Mouse (Mus musculus) lung, adult 18-20 months (tissue): Measurements from ENCODE around the gene Tmco2.
"Not testable (repeated sequence)": the region's sequence is repeated elsewhere in the genome, so short reads cannot be mapped to it uniquely, and the experiment has no call there.

Experiments used
- DNase-seq, 2 experiments: peaks; one replicate each; pipeline ENCODE4 v3.0.0; 2022; ENCODE audit warnings: mixed read lengths in 2 of 2

Gene Tmco2

GRCm38 (mm10) chr4:121109126-121109525, at the start of gene Tmco2:
Tmco2 (minus strand) TSS chr4:121109226.
- no peak for DNase-seq

DNA sequence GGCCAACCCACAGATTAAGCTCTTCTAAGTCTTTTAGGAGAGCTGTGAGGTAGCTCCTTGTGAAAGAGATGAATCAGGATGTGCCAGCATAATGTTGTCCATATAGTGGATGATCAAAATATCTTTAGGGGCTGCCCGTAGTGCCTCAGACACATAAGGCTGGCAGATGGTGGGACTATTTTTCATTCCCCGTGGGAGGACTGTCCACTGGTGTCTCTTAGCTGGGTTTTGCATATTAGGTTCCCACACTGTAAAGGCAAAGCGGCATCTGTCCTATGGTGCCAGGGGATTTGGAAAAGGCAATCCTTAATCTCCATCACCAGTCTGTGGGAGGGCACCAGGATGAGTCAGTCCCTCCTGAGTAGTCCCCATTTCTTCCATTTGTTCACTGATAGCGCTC, 5.7 kb downstream of the Tmco2 start:
- DNase-seq, result no peak

DNA sequence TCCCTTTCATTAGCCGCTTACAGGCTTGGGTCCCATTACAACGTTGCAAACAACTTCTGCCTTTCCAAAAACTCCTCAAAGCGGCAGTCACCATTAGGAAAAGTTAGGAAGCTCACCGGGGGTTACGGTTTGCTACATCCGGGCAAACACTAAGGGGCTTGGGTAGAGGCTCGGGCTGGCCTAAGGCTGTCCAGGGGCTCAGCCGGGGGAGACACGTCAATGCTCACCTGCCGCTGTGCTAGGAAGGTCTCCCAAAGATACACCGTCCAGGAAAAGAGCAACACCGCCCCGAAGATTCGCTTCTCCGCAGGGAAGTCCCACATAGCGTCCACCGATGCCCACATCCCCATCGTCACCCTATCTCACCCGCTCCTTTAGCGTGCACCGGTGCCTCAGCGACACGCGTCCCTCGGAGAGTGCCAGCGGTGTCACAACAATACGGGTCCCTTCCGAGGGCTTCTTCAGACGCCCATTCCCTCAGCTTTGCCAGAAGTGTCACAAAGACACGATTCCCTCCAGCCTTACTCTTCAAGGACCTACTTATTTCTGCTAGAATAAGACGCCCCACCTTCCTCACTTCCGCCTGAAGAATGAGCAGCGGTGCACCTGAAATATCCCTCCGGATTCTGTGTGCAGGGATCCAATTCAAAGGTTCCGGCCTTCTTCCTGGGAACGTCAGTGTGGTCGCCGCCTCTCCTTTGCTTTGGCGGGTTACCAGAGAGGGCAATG, 11.2 kb downstream of the Tmco2 start, which contains the start of gene Zmpste24:
Gene Zmpste24 (minus strand): TSS at position 592 of the 729 bp plus-strand sequence.
- peak; percentile 80 to 82 for DNase-seq

DNA sequence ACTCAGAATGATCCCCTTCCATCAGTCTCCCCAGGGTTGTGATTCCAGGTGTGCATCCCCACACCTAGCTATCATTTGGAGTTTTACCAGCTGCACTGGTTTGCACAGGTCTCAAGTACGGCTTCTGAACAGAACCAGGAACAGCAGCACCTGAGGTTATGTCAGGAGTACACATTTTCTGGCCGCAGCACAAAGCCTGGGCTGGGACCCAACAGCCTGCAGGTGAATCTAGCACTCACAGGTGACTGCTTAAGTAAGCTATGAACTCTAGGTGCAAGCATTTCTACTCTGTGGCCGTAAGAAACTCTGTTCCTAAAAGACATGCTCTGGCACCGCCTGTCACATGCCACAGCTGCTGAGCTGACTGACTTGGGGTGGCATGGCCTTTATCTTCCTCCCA, 18.8 kb downstream of the Tmco2 start:
- no peak for DNase-seq

GRCm38 (mm10) chr4:121088696-121089095, 20.3 kb downstream of the Tmco2 start:
- no peak for DNase-seq

- DNase-seq, result no peak
Measured at GRCm38 (mm10) chr4:121084506-121084905, 24.5 kb downstream of the Tmco2 start.

DNA sequence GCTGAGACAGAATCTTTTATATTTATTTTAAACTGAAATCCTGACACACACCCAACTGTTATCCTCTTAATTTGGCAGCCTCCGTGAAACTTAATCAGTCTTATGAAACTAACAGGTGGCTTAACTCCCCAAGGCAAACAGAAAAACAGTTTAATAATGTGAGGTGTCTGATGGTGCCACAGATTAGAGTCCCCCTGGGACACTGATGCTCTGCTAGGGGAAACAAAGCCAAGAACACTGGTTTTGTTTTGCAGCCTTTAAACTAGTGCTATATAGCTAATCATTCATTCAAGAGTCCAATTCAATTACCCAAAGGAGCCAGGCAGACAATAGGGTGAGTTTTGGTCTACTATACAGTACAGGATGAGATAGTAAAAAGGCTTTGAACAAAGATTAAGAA, 28.6 kb downstream of the Tmco2 start:
- no peak for DNase-seq

DNA sequence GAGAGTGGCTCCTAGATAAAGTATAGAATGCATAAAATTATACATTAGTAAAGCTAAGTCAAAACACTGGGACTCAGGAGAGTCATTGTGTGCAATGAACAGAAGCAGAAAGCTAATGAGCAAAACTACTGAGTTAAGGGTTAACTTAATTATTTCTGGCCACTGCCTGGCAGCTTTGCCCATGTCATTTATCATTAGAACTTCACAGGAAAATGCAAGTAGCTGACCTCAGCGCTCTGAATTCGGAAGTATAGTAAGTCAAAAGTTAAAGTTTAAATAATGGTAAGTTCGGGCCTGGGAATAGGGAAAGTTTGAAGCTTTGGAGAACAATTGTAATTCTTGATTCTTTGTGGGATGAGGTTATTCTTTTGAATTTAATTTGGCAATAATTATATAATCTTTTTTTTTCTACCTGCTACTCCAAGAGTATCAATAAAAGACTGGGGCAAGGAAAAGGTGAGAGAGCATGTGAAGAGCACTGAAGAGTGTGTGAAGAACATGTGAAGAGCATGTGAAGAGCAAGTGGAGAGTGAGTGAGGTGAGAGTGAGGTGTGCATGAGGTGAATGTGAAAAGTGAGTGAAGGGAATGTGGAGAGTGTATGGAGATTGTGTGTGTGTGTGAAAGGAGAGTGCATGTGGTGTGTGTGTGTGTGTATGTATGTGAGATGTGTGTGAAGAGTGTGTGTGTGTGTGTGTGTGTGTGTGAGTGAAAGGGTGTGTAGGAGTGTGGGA, 30.9 kb downstream of the Tmco2 start:
- DNase-seq, result peak in 1 of 2 experiments; percentile 12

DNA sequence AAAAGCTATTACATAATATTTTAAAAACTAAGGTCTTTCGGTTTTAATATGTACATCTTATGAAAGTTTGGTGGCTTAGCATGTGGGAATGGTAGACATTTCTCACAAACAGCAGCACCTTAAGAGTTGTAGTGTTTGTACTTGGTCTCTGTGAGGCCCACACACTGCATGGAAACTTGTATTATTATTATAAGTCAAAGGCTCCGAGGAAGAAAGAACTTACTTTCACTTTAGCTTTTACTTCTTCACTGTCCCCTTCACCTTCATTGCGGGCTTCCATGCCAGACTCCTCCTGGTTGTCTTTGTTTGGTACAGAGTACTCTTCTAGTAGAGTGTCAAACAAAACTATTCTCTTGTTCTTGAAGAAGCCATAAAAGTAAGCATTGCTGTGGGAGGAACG, 34.8 kb downstream of the Tmco2 start:
- DNase-seq, result no peak

- no peak for DNase-seq
Measured at GRCm38 (mm10) chr4:121065336-121065735, 43.7 kb downstream of the Tmco2 start.

GRCm38 (mm10) chr4:121059218-121059617, 49.8 kb downstream of the Tmco2 start:
- DNase-seq, result not testable (repeated sequence)

DNA sequence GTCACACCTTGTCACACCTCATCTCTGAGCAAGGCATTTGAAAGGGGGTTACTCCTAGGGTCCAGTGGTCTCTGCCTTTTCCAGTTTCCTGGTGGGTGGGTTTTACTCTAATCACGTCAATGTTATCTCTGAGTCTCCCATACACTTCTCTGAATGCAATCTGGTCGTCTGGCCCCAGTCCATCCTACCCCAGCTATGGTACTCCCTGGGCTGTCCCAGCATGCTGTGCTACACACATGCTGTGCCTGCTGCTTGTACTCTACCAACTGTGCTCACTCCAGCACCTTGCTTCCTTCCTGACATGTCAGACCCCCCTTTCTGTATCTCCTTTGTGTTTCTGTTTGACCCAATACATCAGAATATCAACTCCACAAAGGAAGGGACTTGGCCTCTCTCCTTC, 52.0 kb downstream of the Tmco2 start:
- DNase-seq, result no peak

DNA sequence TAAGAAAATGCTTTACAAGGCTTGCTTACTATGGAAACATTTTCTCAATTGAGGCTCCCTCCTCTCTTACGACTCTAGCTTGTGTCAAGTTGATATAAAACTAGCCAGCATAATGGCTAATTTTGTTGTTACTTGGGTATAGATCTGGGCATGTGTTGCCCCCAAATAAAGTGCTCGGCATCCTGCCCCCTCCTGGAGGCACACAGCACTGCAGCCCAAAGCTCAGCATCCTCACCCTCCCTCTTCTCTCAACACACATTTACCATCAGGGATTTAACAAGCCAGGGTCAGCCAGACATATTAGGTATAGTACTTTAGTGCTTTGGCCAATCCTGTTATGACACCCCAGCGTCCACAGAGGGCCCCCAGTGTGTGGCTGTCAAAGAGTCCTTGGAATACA, 52.7 kb downstream of the Tmco2 start:
- no peak for DNase-seq
